Mouse (Mus musculus) left cerebral cortex, postnatal 36 days (tissue): ENCODE results near the gene Cyp27a1. TPM values are rescaled to one million over a fixed set of nuclear protein-coding genes. Genes with fewer than 3 reads are reported as not detected.
A peak's percentile ranks its signal among the peaks of the same experiment; 100 is the strongest.

Experiments
- DNase-seq, 2 experiments: peaks; one replicate each; pipeline ENCODE4 v3.0.0; 2021 to 2022; ENCODE audit warnings: low spot score in 2 of 2, mixed read lengths in 1 of 2
- intact Hi-C: fragments of 180-260 bp; cut with DNase I; formaldehyde crosslinking; loops from one replicate; pipeline ENCODE4 v1.15.1; 2025
- total RNA-seq, 2 experiments: library from RNA; stranded (reverse); gene quantifications; 2 replicates each; pipeline ENCODE4 v1.2.3; 2021

The Cyp27a1 gene
- total RNA-seq, result 1 to 10 TPM; 2.3 to 3.3 TPM

GRCm38 (mm10) chr1:74713099-74713858 lies at the start of gene Cyp27a1:
Gene Cyp27a1 (plus strand): TSS chr1:74713574.
- peak in 1 of 2 experiments; percentile 30 for DNase-seq
- intact Hi-C loops, result no loop called here

GRCm38 (mm10) chr1:74665153-74665552 lies 48.2 kb upstream of the Cyp27a1 start:
- intact Hi-C loops, result loop anchor here (10.0 kb wide), 1 partner anchor 80 kb away; the partner anchor contains the start of genes Bcs1l and Zfp142
- DNase-seq, result no peak

GRCm38 (mm10) chr1:74668371-74668770 lies 45.0 kb upstream of the Cyp27a1 start:
- DNase-seq, result no peak
- intact Hi-C loops, result loop anchor here (10.0 kb wide), 1 partner anchor 84 kb away; the partner anchor contains the start of genes Bcs1l and Zfp142

GRCm38 (mm10) chr1:74672731-74673130 lies 40.6 kb upstream of the Cyp27a1 start:
- intact Hi-C loops, result no loop called here

GRCm38 (mm10) chr1:74676863-74677262 lies 36.5 kb upstream of the Cyp27a1 start:
- no peak for DNase-seq
- intact Hi-C loops, result no loop called here

More at GRCm38 (mm10) chr1:74672731-74673130, 40.6 kb upstream of the Cyp27a1 start:
- DNase-seq, result no peak

- intact Hi-C loops, result no loop called here
- no peak for DNase-seq
Measured at GRCm38 (mm10) chr1:74677843-74678242, 35.5 kb upstream of the Cyp27a1 start.

- intact Hi-C loops, result no loop called here
- DNase-seq, result no peak
Measured at GRCm38 (mm10) chr1:74687131-74687530, 26.2 kb upstream of the Cyp27a1 start.

- intact Hi-C loops, result no loop called here
- no peak for DNase-seq
Measured at GRCm38 (mm10) chr1:74693891-74694583, 19.3 kb upstream of the Cyp27a1 start.

GRCm38 (mm10) chr1:74695836-74696235 lies 17.5 kb upstream of the Cyp27a1 start:
- no peak for DNase-seq
- intact Hi-C loops, result no loop called here

- intact Hi-C loops, result no loop called here
- no peak for DNase-seq
Measured at GRCm38 (mm10) chr1:74697416-74697815, 16.0 kb upstream of the Cyp27a1 start.

GRCm38 (mm10) chr1:74698353-74698752 lies 15.0 kb upstream of the Cyp27a1 start:
- intact Hi-C loops, result no loop called here
- DNase-seq, result no peak

GRCm38 (mm10) chr1:74698791-74699190 lies 14.6 kb upstream of the Cyp27a1 start:
- intact Hi-C loops, result no loop called here
- no peak for DNase-seq

GRCm38 (mm10) chr1:74702142-74702553 lies 11.2 kb upstream of the Cyp27a1 start:
- DNase-seq, result no peak
- intact Hi-C loops, result no loop called here

GRCm38 (mm10) chr1:74704156-74704555 lies 9.2 kb upstream of the Cyp27a1 start:
- intact Hi-C loops, result no loop called here
- DNase-seq, result no peak

GRCm38 (mm10) chr1:74705016-74705415 lies 8.4 kb upstream of the Cyp27a1 start:
- intact Hi-C loops, result no loop called here

GRCm38 (mm10) chr1:74709566-74709965 lies 3.8 kb upstream of the Cyp27a1 start:
- DNase-seq, result no peak
- intact Hi-C loops, result no loop called here

More at GRCm38 (mm10) chr1:74705016-74705415, 8.4 kb upstream of the Cyp27a1 start:
- DNase-seq, result no peak

- intact Hi-C loops, result no loop called here
- no peak for DNase-seq
Measured at GRCm38 (mm10) chr1:74712046-74712445, 1.3 kb upstream of the Cyp27a1 start.

GRCm38 (mm10) chr1:74712461-74713098 lies 794 bp upstream of the Cyp27a1 start:
- no peak for DNase-seq
- intact Hi-C loops, result no loop called here

GRCm38 (mm10) chr1:74713859-74714730 lies 721 bp downstream of the Cyp27a1 start:
- no peak for DNase-seq
- intact Hi-C loops, result no loop called here
